Comparison of ENCODE assay signal across 26 mouse cellular contexts in the genomic region with DNA sequence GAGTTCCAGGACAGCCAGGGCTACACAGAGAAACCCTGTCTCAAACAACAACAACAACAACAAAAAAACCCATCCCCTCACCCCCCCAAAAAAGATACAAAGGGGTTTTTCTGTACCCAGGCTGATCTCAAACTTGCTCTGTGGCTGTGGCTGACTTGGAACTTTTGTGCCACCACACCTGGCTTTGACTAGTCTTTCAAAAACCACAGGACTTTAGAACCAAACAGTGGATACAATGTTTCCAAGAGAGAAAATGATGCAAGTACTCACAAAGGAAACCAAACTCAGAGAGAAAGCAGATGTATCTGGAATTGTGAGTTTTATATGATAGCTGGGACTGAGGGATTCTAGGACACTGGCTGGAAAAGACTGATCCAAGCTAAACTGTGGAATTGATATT. TPM values are rescaled to one million over a fixed set of nuclear protein-coding genes. Genes with fewer than 3 reads are reported as not detected.
"Had no signal": no experiment of that assay in that cellular context is flagged by ENCODE, and none has a peak within 500 bp of the region (broad histone marks: within the 10 kb centered on the region; RNA-seq: fewer than 3 reads in every experiment).

No protein-coding gene starts in this region.

- H3K4me3 ChIP-seq: liver, embryonic 13.5 days; liver, embryonic 15.5 days; midbrain, embryonic 10.5 days; midbrain, embryonic 13.5 days; midbrain, embryonic 15.5 days; myocyte; neural tube, embryonic 13.5 days; neural tube, embryonic 15.5 days had no signal

- ATAC-seq: midbrain, embryonic 13.5 days; midbrain, embryonic 15.5 days had no signal

- H3K9ac ChIP-seq: liver, embryonic 13.5 days; liver, embryonic 15.5 days; lung, embryonic 14.5 days; midbrain, embryonic 13.5 days; midbrain, embryonic 15.5 days; neural tube, embryonic 13.5 days; neural tube, embryonic 15.5 days had no signal

- H3K4me2 ChIP-seq: liver, embryonic 13.5 days; liver, embryonic 15.5 days; lung, embryonic 14.5 days; midbrain, embryonic 13.5 days; midbrain, embryonic 15.5 days; neural tube, embryonic 13.5 days; neural tube, embryonic 15.5 days had no signal

- H3K27me3 ChIP-seq: midbrain, embryonic 15.5 days had no signal

- H3K36me3 ChIP-seq: liver, embryonic 13.5 days; liver, embryonic 15.5 days; midbrain, embryonic 10.5 days; midbrain, embryonic 13.5 days; midbrain, embryonic 15.5 days; neural tube, embryonic 13.5 days; neural tube, embryonic 15.5 days had no signal

- DNase-seq: liver, embryonic 13.5 days; lung, adult 18-20 months; lung, embryonic 14.5 days; lung, postnatal 10 days; lung, postnatal 4 days; retina, postnatal 1 day; right cerebral cortex, adult 18-20 months; right cerebral cortex, postnatal 25 days; right cerebral cortex, postnatal 4 days; spleen, adult 18-20 months; thymus, adult 18-20 months; thymus, postnatal 14 days; thymus, postnatal 36 days had no signal

- H3K4me1 ChIP-seq: midbrain, embryonic 10.5 days; midbrain, embryonic 13.5 days; midbrain, embryonic 15.5 days; neural tube, embryonic 13.5 days; neural tube, embryonic 15.5 days had no signal

- H3K27ac ChIP-seq: liver, embryonic 13.5 days; liver, embryonic 15.5 days; midbrain, embryonic 10.5 days; midbrain, embryonic 13.5 days; midbrain, embryonic 15.5 days; neural tube, embryonic 13.5 days; neural tube, embryonic 15.5 days had no signal

- H3K9me3 ChIP-seq: liver, embryonic 13.5 days; liver, embryonic 15.5 days; midbrain, embryonic 10.5 days; midbrain, embryonic 13.5 days; midbrain, embryonic 15.5 days; neural tube, embryonic 13.5 days; neural tube, embryonic 15.5 days had no signal

RNA-seq across cellular contexts. Expression of gene Elovl3, which starts 7.0 kb away (rescaled TPM):
- total RNA-seq: megakaryocyte, adult 5-6 weeks; megakaryocyte-erythroid progenitor cell, adult 5-6 weeks had no signal
- polyA plus RNA-seq: liver, embryonic 13.5 days; lung, embryonic 14.5 days; midbrain, embryonic 10.5 days; neural tube, embryonic 13.5 days; small intestine, adult 2 months; stomach, embryonic 14.5 days had no signal

RNA-seq across cellular contexts. Expression of gene Pitx3, which starts 23.5 kb away (rescaled TPM):
- total RNA-seq: megakaryocyte, adult 5-6 weeks; megakaryocyte-erythroid progenitor cell, adult 5-6 weeks had no signal
- polyA plus RNA-seq: lung, embryonic 16.5 days; small intestine, adult 2 months; stomach, embryonic 14.5 days; thymus, postnatal 0 days had no signal
